Mouse (Mus musculus) hindbrain, postnatal 0 days (tissue): Measurements from ENCODE around the gene Pdlim5. TPM values are rescaled to one million over a fixed set of nuclear protein-coding genes. Genes with fewer than 3 reads are reported as not detected.

Source experiments
- ATAC-seq: fragments of 200-750 bp; cut with Nextera tagmentation; 2 replicates; pipeline ENCODE4 v1.8.0; 2017; ENCODE audit warnings: mild to moderate bottlenecking, moderate TSS enrichment, moderate library complexity
- DNase-seq: peaks from one replicate; pipeline ENCODE4 v3.0.0-alpha.2; 2015; ENCODE audit warnings: low spot score
- H3K27ac ChIP-seq: fragments of 300-500 bp; sonication (generic); 2 replicates; pipeline ENCODE4 v1.5.1; 2014; ENCODE audit warnings: mild to moderate bottlenecking
- H3K27me3 ChIP-seq: fragments of 300-500 bp; sonication (generic); 2 replicates; pipeline ENCODE4 v1.6.1; 2014; ENCODE audit warnings: low read length, mixed read lengths; ENCODE audit not compliant: insufficient read depth
- H3K36me3 ChIP-seq: fragments of 300-500 bp; sonication (generic); 2 replicates; pipeline ENCODE4 v1.6.1; 2014; ENCODE audit warnings: low read length, mixed read lengths; ENCODE audit not compliant: insufficient read depth
- H3K4me1 ChIP-seq: fragments of 300-500 bp; sonication (generic); 2 replicates; pipeline ENCODE4 v1.6.1; 2014; ENCODE audit warnings: antibody characterized with exemption, low read length, mixed read lengths; ENCODE audit not compliant: insufficient read depth
- H3K4me2 ChIP-seq: fragments of 300-500 bp; sonication (generic); 2 replicates; pipeline ENCODE4 v1.6.1; 2014; ENCODE audit warnings: low read depth, mild to moderate bottlenecking, low read length, moderate library complexity, mixed read lengths
- H3K4me3 ChIP-seq: fragments of 300-500 bp; sonication (generic); 2 replicates; pipeline ENCODE4 v1.5.1; 2014; ENCODE audit warnings: low read length
- H3K9ac ChIP-seq: fragments of 300-500 bp; sonication (generic); replicated peaks from 2 replicates; pipeline ENCODE4 v1.6.1; 2014; ENCODE audit warnings: mild to moderate bottlenecking, low read length, moderate library complexity, mixed read lengths
- H3K9me3 ChIP-seq: fragments of 300-500 bp; sonication (generic); 2 replicates; pipeline ENCODE4 v1.6.1; 2016; ENCODE audit warnings: low read length, mixed read lengths
- CTCF ChIP-seq: IDR thresholded peaks from 2 replicates; pipeline ENCODE4 v1.5.1; 2016; ENCODE audit warnings: antibody characterized with exemption, control low read depth, low read depth
- WGBS: fragments of 180-500 bp; shearing (Covaris S2); extraction: QIAGEN DNeasy Blood & Tissue Kit; methylation state at CpG from one replicate; pipeline ENCODE4 v1.1.7; 2014; 5-methylcytosine and 5-hydroxymethylcytosine counted together
- polyA plus RNA-seq: library from polyadenylated mRNA; unstranded; fragments of >200 nt; fragmentation: Nextera tagmentation; extraction: Ambion mirVana; gene quantifications from 2 replicates; pipeline ENCODE4 v1.2.1, GENCODE M21; 2015
- total RNA-seq: library from RNA; depleted of rRNA; stranded (reverse); fragments of >200 nt; gene quantifications from 2 replicates; pipeline ENCODE4 v1.2.3, GENCODE M21; 2014

Gene Pdlim5
- total and polyA plus RNA-seq, 2 experiments from 2014 or later: 17.0 to 29.7 TPM

DNA sequence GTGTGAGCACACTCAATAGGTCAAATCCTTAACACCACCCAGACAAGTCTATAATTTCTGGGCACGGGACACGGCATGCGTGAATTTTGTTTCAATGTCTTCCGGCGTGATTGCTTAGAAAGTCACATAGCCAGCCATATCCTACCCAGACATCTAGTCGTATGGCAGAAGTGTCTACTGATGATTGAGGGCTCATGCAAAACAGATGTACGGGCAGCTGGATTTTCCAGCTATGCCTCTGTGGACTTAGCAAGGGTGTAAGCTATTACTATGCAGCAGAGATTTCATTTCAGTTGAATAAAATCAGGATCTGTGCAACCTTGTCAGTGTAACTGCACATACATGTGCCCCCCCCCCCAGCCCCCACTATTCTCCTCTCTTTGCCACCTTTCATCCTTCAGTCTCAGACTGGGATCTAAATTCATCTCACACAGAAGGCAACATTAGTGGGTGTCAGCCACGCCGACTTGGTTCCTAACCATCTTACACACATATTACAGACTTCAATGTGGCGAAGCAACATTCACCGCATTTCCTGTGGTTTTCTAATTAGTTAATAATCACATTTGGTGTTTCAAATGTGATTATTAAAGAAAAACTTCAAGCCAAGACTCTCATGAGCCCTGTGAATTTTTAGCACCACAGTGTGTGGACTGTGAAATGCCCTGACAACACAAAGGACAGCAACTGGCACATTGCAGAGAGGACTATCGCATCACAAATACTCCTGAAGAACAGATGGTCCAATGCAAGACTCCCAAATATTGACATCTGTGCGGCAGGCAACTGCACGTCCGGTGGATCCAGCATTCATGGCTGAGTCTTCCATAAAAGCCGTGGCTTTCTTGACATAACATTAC, 161.7 kb downstream of the Pdlim5 start:
- no peak for ATAC-seq
- H3K27me3 ChIP-seq: no peaks in the 10 kb centered on the region
- WGBS: 70% methylated on average over 16 of the region's 16 CpGs

DNA sequence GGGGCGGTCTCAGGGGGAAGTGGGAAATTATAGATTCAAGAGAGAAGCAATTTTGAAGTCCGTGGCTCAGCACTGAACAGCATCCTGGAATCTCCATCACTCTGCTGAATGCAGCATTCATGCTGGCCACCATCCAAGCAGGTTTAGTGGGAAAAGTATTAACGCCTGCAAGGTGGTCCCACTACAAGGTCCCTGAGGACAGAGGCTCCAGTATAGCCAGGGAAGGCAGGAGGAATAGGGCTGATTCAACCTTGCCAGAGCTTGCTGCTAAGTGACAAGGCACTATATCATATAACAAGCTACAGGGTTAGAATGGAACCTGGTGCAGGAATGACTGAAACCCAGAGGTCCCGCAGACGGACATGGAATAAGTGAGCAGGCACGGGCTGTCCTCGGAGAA, 166.8 kb downstream of the Pdlim5 start:
- no peak for TF ChIP-seq CTCF
- 83% methylated on average over 7 of the region's 7 CpGs for WGBS
- Histone ChIP-seq H3K27ac (no peak overlapping the region), H3K4me1 (no peaks in the 10 kb centered on the region), H3K9me3 (no peaks in the 10 kb centered on the region), H3K27me3 (no peaks in the 10 kb centered on the region), H3K9ac (no peak overlapping the region), H3K4me3 (no peak overlapping the region), H3K36me3 (no peaks in the 10 kb centered on the region), H3K4me2 (no peak overlapping the region)
- no peak for ATAC-seq
- DNase-seq: no peak

More for the DNA sequence above, 161.7 kb downstream of the Pdlim5 start:
- no peaks in the 10 kb centered on the region for H3K9me3 ChIP-seq
- peak; percentile 30 for DNase-seq
- no peak overlapping the region for H3K9ac ChIP-seq
- TF ChIP-seq CTCF: no peak
- no peak overlapping the region for H3K4me3 ChIP-seq
- no peaks in the 10 kb centered on the region for H3K4me1 ChIP-seq
- no peak overlapping the region for H3K27ac ChIP-seq
- H3K4me2 ChIP-seq: no peak overlapping the region
- H3K36me3 ChIP-seq: no peaks in the 10 kb centered on the region

DNA sequence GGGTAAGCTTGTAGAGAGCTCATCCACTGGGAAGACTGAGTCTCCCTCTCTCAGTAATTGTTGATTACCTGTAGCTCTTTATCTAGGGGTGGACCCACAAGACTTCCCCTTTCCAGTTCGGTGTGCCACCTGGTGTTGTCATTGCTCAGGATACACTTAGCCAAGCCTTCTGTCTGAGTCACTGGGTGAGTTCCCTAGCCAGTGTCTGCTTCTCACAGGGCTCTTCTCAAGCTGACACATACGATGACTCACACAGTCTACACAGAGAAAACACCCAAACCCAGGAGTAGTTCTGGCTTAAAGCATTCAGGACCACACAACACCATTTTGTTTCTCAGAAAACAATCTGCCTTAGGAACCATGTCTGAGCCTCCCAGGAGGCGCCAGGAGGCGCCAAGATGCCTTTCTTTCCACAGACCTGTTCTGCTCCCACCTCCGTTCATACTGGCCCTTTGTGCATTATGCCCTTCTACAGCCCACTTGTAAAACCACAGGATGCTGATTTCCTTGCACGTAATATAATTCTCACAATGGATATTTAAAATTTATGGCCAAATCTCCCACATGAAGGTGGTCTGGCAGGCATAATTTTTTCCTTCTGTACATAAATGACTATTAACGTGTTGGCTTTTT, 172.9 kb downstream of the Pdlim5 start:
- WGBS: 86% methylated on average over 7 of the region's 7 CpGs
- no peak for DNase-seq
- H3K9me3 ChIP-seq: no peaks in the 10 kb centered on the region
- no peaks in the 10 kb centered on the region for H3K4me1 ChIP-seq
- TF ChIP-seq CTCF: no peak
- H3K27me3 ChIP-seq: no peaks in the 10 kb centered on the region
- no peak overlapping the region for H3K9ac ChIP-seq
- ATAC-seq: no peak
- H3K4me3 ChIP-seq: no peak overlapping the region
- no peak overlapping the region for H3K4me2 ChIP-seq
- no peak overlapping the region for H3K27ac ChIP-seq
- no peaks in the 10 kb centered on the region for H3K36me3 ChIP-seq

DNA sequence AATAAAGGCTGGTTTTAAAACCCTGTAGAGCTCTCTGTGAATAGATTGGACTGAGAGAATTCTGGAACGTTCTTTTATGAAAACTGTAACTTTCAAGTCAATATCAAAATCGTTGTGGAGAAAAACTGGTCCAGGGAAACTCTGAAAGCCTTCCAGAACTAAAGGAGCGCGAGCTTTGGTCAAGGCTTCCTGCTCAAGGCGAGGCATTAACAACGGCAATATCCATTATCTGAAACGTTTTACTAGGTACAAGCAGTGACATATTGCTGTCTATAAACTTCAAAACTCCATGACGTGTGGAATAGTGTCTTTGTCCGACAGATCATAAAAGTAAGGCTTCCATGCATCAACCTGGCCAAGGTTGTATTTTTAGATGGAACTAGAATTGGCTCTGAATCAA, 175.6 kb downstream of the Pdlim5 start:
- Histone ChIP-seq H3K27ac (no peak overlapping the region), H3K4me1 (no peaks in the 10 kb centered on the region), H3K4me2 (no peak overlapping the region), H3K9ac (no peak overlapping the region), H3K9me3 (no peaks in the 10 kb centered on the region), H3K36me3 (no peaks in the 10 kb centered on the region), H3K27me3 (no peaks in the 10 kb centered on the region), H3K4me3 (no peak overlapping the region)
- DNase-seq (no peak), ATAC-seq (no peak)
- 92% methylated on average over 9 of the region's 9 CpGs for WGBS
- no peak for TF ChIP-seq CTCF

DNA sequence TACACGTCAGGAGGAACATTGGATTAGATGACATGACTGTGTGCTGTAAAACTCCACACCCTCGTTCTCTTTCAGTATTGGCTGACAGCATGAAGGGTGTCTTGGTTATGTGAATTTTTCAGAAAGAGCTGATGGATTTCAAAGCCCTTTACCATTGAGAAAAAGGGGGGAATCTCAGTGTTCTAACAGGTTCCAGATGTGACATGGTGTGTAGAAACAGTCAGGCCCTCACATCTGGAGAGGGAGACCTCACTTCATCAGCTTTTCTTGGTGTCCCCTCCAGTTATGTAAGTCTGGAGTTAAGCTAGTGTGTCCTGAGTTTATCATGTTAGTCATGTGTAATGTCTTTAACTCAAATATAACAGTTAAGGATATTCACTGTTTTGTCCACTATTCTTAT, 182.7 kb downstream of the Pdlim5 start:
- no peak for TF ChIP-seq CTCF
- no peak for ATAC-seq

DNA sequence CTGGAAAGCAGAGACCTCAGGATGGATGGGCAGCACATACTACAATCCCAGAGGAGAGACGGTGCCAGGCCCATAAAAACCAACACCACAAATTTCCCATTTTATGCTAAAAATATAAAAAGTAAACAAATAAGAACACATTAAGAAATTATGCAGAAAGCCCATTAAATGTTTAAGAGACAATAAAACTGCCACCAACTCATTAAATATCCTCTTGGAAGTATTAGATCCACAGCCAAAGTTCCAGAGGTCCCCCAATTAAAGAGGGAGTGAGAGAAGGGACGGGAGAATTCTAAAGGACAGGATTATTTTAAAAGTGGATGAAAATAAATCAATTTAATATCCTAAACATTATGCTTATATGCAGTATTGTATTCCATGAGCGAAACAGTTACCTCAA, 183.3 kb downstream of the Pdlim5 start:
- Histone ChIP-seq H3K27ac (no peak overlapping the region), H3K9ac (no peak overlapping the region), H3K4me1 (no peaks in the 10 kb centered on the region), H3K4me2 (no peak overlapping the region), H3K9me3 (no peaks in the 10 kb centered on the region), H3K4me3 (no peak overlapping the region), H3K36me3 (no peaks in the 10 kb centered on the region), H3K27me3 (no peaks in the 10 kb centered on the region)
- DNase-seq (no peak), ATAC-seq (no peak)
- WGBS: 91% methylated on average over 3 of the region's 3 CpGs
- no peak for TF ChIP-seq CTCF

More for the DNA sequence above, 182.7 kb downstream of the Pdlim5 start:
- no peak overlapping the region for H3K4me2 ChIP-seq
- no peaks in the 10 kb centered on the region for H3K4me1 ChIP-seq
- no peak overlapping the region for H3K4me3 ChIP-seq
- no peaks in the 10 kb centered on the region for H3K9me3 ChIP-seq
- H3K27me3 ChIP-seq: no peaks in the 10 kb centered on the region
- no peak overlapping the region for H3K27ac ChIP-seq
- 70% methylated on average over 2 of the region's 2 CpGs for WGBS
- no peak for DNase-seq
- H3K9ac ChIP-seq: no peak overlapping the region
- H3K36me3 ChIP-seq: no peaks in the 10 kb centered on the region

DNA sequence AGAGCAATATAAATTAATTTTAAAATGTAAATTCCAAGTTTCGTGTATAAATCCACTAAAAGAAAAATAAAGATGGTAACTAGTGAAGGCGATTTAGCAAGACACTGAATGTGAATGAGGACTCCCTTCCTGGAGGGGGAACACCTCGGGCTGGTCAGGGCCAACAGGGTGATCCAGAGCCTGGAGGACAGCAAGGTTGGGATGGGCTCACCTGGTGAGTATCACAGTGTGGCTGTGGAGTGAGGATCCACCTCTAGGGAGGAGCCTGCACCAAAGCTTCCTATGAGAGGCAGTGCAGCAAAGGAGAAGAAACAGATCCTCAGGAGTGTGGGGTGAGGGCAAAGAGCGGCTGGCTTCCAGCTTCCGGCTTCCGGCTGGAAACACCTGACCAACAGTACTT, 185.5 kb downstream of the Pdlim5 start:
- no peak overlapping the region for H3K27ac ChIP-seq
- no peak overlapping the region for H3K4me2 ChIP-seq
- DNase-seq (no peak), ATAC-seq (no peak)
- H3K9ac ChIP-seq: no peak overlapping the region
- no peak overlapping the region for H3K4me3 ChIP-seq
- no peaks in the 10 kb centered on the region for H3K36me3 ChIP-seq
- no peaks in the 10 kb centered on the region for H3K9me3 ChIP-seq
- TF ChIP-seq CTCF: no peak
- WGBS: 82% methylated on average over 6 of the region's 6 CpGs
- H3K27me3 ChIP-seq: no peaks in the 10 kb centered on the region
- H3K4me1 ChIP-seq: no peaks in the 10 kb centered on the region
